Mouse (Mus musculus): ENCODE results near the gene Rbfox1. TPM values are rescaled to one million over a fixed set of nuclear protein-coding genes. Genes with fewer than 3 reads are reported as not detected.

Rbfox1 gene
- total and polyA plus RNA-seq, 2 experiments from 2014 or later = 129 to 214 TPM

DNA sequence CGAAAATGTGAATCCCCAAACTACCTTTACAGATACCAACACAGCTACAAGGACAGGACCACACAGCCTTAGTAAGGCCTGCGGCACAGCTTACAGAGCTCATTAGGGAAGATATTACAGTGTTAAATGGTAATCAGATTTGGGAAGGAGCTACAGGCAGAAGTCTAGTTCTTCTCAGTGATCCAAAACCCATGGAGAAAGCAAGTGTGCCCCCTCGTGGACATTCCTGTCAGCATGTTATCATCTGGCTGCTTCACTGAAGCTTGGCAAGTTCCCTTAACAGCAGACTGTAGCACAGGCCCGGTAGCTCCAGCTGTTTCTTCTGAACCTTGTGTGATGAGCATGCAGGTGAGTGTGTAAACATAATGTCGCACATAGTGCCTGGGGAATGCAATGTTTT is 133.5 kb downstream of the Rbfox1 start:
- Histone ChIP-seq H3K27me3 (ENCODE audit: insufficient read depth, low read length) (no peaks in the 10 kb centered on the region), H3K4me2 (ENCODE audit: low read depth) (no peak overlapping the region), H3K27ac (ENCODE audit: low read depth, low read length) (no peak overlapping the region), H3K4me3 (ENCODE audit: low read depth, low read length) (no peak overlapping the region), H3K9ac (no peak overlapping the region), H3K9me3 (ENCODE audit: low read length) (no peaks in the 10 kb centered on the region), H3K4me1 (ENCODE audit: insufficient read depth) (no peaks in the 10 kb centered on the region), H3K36me3 (ENCODE audit: insufficient read depth) (no peaks in the 10 kb centered on the region)
- ATAC-seq = peak; percentile 81
- peak; percentile 91 for DNase-seq
- WGBS = 39% methylated on average over 5 of the region's 5 CpGs
- TF ChIP-seq CTCF (IDR thresholded peaks at IDR 0.05; ENCODE audit: low read depth) = peak; percentile 90

DNA sequence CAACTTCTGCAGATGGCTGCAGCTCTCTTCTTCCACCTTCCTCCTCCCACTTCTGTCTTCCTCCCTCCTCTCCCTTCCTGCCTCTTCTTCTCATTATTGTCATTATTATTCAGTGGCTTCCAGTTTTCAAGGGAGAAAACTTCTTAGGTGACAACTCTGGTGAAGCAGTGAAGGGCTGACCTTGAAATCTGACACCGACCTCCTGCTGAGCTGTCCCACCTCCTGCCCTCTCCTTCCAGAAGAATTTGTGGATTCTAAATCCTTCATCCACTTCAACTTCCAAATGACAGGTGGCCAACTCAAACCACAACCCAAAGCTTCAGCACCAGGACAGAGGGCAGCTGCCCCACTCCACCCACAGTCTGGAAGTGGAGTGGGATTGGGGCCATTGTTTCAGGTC is 134.2 kb downstream of the Rbfox1 start:
- Histone ChIP-seq H3K27ac (ENCODE audit: low read depth, low read length) (no peak overlapping the region), H3K27me3 (ENCODE audit: insufficient read depth, low read length) (no peaks in the 10 kb centered on the region), H3K4me3 (ENCODE audit: low read depth, low read length) (no peak overlapping the region), H3K9ac (no peak overlapping the region), H3K9me3 (ENCODE audit: low read length) (no peaks in the 10 kb centered on the region), H3K4me2 (ENCODE audit: low read depth) (no peak overlapping the region), H3K4me1 (ENCODE audit: insufficient read depth) (no peaks in the 10 kb centered on the region), H3K36me3 (ENCODE audit: insufficient read depth) (no peaks in the 10 kb centered on the region)
- DNase-seq (no peak), ATAC-seq (no peak)
- WGBS = 46% methylated on average over 1 of the region's 1 CpGs
- no peak for TF ChIP-seq CTCF (IDR thresholded peaks at IDR 0.05; ENCODE audit: low read depth)

DNA sequence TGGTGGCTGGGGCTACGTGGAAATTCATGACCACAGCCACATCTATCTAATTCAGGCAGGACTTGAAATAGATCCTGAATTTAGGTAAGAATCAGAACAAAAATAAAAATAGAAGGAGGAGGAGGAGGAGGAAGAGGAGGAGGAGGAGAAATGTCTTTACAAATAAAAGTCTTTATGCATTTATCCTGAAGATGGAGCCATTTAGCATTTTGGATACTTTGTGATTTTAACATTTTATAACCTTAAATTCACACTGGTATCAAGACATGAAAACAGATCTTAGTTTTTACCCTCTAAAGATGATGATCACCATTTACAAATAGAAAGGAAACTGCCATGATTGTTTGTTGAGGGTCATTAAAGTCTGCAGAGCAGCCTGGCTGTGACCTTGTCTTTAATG is 146.1 kb downstream of the Rbfox1 start:
- 78% methylated on average over 1 of the region's 1 CpGs for WGBS
- peak; percentile 18 for TF ChIP-seq CTCF (IDR thresholded peaks at IDR 0.05; ENCODE audit: low read depth)
- H3K4me2 ChIP-seq (ENCODE audit: low read depth) = no peak overlapping the region
- H3K4me3 ChIP-seq (ENCODE audit: low read depth, low read length) = no peak overlapping the region
- no peak for DNase-seq
- no peaks in the 10 kb centered on the region for H3K9me3 ChIP-seq (ENCODE audit: low read length)
- H3K36me3 ChIP-seq (ENCODE audit: insufficient read depth) = no peaks in the 10 kb centered on the region
- no peaks in the 10 kb centered on the region for H3K27me3 ChIP-seq (ENCODE audit: insufficient read depth, low read length)
- no peak overlapping the region for H3K9ac ChIP-seq
- no peak for ATAC-seq
- no peak overlapping the region for H3K27ac ChIP-seq (ENCODE audit: low read depth, low read length)
- H3K4me1 ChIP-seq (ENCODE audit: insufficient read depth) = no peaks in the 10 kb centered on the region

DNA sequence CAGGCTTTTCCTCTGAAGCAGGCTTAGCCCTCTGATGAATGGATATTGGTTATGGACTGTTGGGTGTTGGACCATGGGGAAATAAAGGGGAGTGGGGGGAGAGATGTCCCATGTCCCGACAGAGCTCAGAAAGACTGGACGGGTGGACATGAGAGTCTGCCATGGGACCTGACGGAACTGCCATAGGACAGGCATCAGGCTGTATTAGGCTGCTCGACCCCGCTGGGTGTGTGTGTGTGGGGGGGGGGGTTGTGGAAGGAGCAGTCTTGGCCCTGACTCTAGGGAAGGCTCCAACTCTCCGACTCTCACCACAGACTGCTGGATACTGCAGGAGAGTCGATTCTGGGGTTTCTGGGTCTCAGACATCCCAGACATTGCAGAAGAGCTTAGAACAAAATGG is 147.4 kb downstream of the Rbfox1 start:
- ATAC-seq (no peak), DNase-seq (no peak)
- no peaks in the 10 kb centered on the region for H3K9me3 ChIP-seq (ENCODE audit: low read length)
- 87% methylated on average over 7 of the region's 7 CpGs for WGBS
- H3K9ac ChIP-seq = no peak overlapping the region
- no peak overlapping the region for H3K4me3 ChIP-seq (ENCODE audit: low read depth, low read length)
- H3K36me3 ChIP-seq (ENCODE audit: insufficient read depth) = no peaks in the 10 kb centered on the region
- no peak overlapping the region for H3K4me2 ChIP-seq (ENCODE audit: low read depth)
- H3K4me1 ChIP-seq (ENCODE audit: insufficient read depth) = no peaks in the 10 kb centered on the region
- H3K27me3 ChIP-seq (ENCODE audit: insufficient read depth, low read length) = no peaks in the 10 kb centered on the region
- no peak for TF ChIP-seq CTCF (IDR thresholded peaks at IDR 0.05; ENCODE audit: low read depth)
- no peak overlapping the region for H3K27ac ChIP-seq (ENCODE audit: low read depth, low read length)

DNA sequence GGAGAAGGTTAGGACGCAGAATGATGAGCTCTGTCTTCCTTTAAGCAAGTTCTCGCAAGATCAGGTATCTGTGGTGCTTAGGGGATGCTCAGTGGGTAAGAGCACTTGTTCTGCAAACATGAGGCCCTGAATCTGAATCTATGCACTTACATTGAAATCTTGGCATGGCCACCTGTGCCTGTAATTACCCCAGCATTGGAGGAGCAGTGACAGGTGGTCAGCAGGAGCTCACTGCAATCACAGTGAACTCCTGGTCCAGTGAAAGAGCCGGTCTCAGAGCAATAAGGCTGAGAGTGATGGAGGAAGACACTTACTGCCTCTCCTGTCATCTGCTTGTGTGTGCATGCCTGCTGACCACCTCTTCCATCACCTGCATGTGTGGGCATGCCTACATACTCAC is 149.7 kb downstream of the Rbfox1 start:
- TF ChIP-seq CTCF (IDR thresholded peaks at IDR 0.05; ENCODE audit: low read depth) = no peak
- no peaks in the 10 kb centered on the region for H3K9me3 ChIP-seq (ENCODE audit: low read length)
- no peak overlapping the region for H3K9ac ChIP-seq
- 88% methylated on average over 3 of the region's 3 CpGs for WGBS
- no peaks in the 10 kb centered on the region for H3K36me3 ChIP-seq (ENCODE audit: insufficient read depth)
- H3K4me2 ChIP-seq (ENCODE audit: low read depth) = no peak overlapping the region
- no peaks in the 10 kb centered on the region for H3K4me1 ChIP-seq (ENCODE audit: insufficient read depth)
- H3K27me3 ChIP-seq (ENCODE audit: insufficient read depth, low read length) = no peaks in the 10 kb centered on the region
- DNase-seq (no peak), ATAC-seq (no peak)
- no peak overlapping the region for H3K4me3 ChIP-seq (ENCODE audit: low read depth, low read length)
- H3K27ac ChIP-seq (ENCODE audit: low read depth, low read length) = no peak overlapping the region

DNA sequence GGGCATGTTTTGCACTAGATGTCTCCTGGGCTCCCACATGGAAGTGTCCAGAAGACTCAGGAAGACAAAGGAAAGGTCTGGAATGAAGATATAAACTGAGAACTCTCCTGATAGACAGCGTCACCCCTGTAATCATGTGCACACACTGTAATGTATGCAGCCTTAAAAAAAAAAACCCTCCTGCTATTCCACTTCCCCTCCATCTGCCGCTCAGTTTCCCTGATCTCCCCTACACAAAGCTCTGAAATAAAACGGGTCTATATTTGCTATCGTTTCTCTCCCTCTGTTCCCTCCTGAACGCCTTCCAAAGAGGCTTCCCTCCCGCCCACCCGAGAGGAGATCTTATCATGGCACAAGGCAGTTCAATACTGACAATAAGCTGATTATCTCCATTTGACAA is 151.9 kb downstream of the Rbfox1 start:
- H3K27me3 ChIP-seq (ENCODE audit: insufficient read depth, low read length) = no peaks in the 10 kb centered on the region
- 30% methylated on average over 7 of the region's 7 CpGs for WGBS
- H3K9ac ChIP-seq = no peak overlapping the region
- ATAC-seq (peak; percentile 64; the same call in 1 of the 2 replicates), DNase-seq (peak; percentile 66)
- H3K27ac ChIP-seq (ENCODE audit: low read depth, low read length) = peak overlapping the region; percentile 69
- H3K4me2 ChIP-seq (ENCODE audit: low read depth) = no peak overlapping the region
- H3K4me1 ChIP-seq (ENCODE audit: insufficient read depth) = no peaks in the 10 kb centered on the region
- no peaks in the 10 kb centered on the region for H3K36me3 ChIP-seq (ENCODE audit: insufficient read depth)
- H3K9me3 ChIP-seq (ENCODE audit: low read length) = no peaks in the 10 kb centered on the region
- no peak for TF ChIP-seq CTCF (IDR thresholded peaks at IDR 0.05; ENCODE audit: low read depth)
- H3K4me3 ChIP-seq (ENCODE audit: low read depth, low read length) = no peak overlapping the region

DNA sequence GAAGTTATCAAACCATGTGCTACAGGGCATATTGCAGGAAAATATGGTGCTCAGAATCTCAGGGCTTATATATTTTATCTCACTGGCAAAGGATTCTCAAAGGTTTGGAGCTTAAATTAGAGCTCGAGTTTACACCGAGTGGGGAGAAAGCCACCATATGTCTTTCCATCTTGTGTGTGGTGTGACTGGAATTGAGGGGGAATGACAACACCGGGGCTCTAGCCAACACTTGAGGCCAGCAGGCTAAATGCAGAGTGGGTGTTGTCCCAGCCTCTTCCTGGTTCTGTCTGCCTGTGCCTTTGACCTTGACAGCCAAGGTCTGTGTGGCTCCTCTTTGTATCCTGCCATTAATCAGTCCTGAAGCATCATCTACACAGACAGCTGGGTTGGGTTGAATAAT is 157.6 kb downstream of the Rbfox1 start:
- DNase-seq = peak; percentile 70

DNA sequence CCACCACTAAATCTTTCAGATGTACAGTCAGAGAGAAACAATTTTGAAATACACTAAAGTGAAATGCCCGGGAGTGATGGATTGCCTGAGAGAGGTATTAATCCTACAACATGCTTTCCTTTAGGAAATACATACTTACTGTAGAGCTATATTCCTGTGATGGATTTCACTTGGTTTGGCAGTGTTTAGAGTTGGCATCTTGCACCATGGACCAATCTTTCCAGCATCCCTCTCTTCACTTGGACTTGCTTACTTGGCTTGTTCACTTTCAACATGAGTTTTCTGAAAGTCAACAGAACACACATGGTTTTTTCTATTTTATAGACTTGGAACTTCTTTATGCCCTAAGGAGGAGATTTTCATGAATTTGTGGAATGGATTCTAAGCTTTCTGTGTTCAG is 163.4 kb downstream of the Rbfox1 start:
- no peaks in the 10 kb centered on the region for H3K4me1 ChIP-seq (ENCODE audit: insufficient read depth)
- H3K27me3 ChIP-seq (ENCODE audit: insufficient read depth, low read length) = no peaks in the 10 kb centered on the region
- 75% methylated on average over 1 of the region's 1 CpGs for WGBS
- H3K4me3 ChIP-seq (ENCODE audit: low read depth, low read length) = no peak overlapping the region
- no peak overlapping the region for H3K4me2 ChIP-seq (ENCODE audit: low read depth)
- H3K9me3 ChIP-seq (ENCODE audit: low read length) = no peaks in the 10 kb centered on the region
- H3K36me3 ChIP-seq (ENCODE audit: insufficient read depth) = no peaks in the 10 kb centered on the region
- no peak for ATAC-seq
- no peak for TF ChIP-seq CTCF (IDR thresholded peaks at IDR 0.05; ENCODE audit: low read depth)
- H3K27ac ChIP-seq (ENCODE audit: low read depth, low read length) = no peak overlapping the region
- peak; percentile 61 for DNase-seq
- no peak overlapping the region for H3K9ac ChIP-seq

More for the DNA sequence above, 157.6 kb downstream of the Rbfox1 start:
- ATAC-seq = peak; percentile 80
- Histone ChIP-seq H3K36me3 (ENCODE audit: insufficient read depth) (no peaks in the 10 kb centered on the region), H3K9me3 (ENCODE audit: low read length) (no peaks in the 10 kb centered on the region), H3K4me2 (ENCODE audit: low read depth) (no peak overlapping the region), H3K27ac (ENCODE audit: low read depth, low read length) (0 out of 2 replicates have a peak overlapping the region, but pooled peaks have one; percentile 36), H3K9ac (no peak overlapping the region), H3K27me3 (ENCODE audit: insufficient read depth, low read length) (no peaks in the 10 kb centered on the region), H3K4me1 (ENCODE audit: insufficient read depth) (no peaks in the 10 kb centered on the region), H3K4me3 (ENCODE audit: low read depth, low read length) (no peak overlapping the region)
- TF ChIP-seq CTCF (IDR thresholded peaks at IDR 0.05; ENCODE audit: low read depth) = no peak
- 58% methylated on average over 3 of the region's 3 CpGs for whole genome bisulfite sequencing

All from forebrain, postnatal 0 days (tissue).